Mouse (Mus musculus) midbrain, embryonic 14.5 days (tissue): ENCODE measurements at regions not wholly inside any gene's neighbourhood (a gene's known extent, or its start where the extent isn't known, plus 50 kb on each side); places are given as distances from the start of the nearest gene placed in this dataset.
"Not testable (repeated sequence)": the region's sequence is repeated elsewhere in the genome, so short reads cannot be mapped to it uniquely, and the experiment has no call there.

Experiments
- ATAC-seq: fragments of 200-750 bp; cut with Nextera tagmentation; 2 replicates; pipeline ENCODE4 v1.8.0; 2017; ENCODE audit warnings: moderate number of reproducible peaks, moderate library complexity; ENCODE audit not compliant: low FRiP score, low TSS enrichment
- DNase-seq: peaks from one replicate; pipeline ENCODE4 v3.0.0-alpha.2; 2015
- H3K27ac ChIP-seq: fragments of 300-500 bp; sonication (generic); replicated peaks from 2 replicates; pipeline ENCODE4 v1.5.1; 2014; ENCODE audit warnings: mild to moderate bottlenecking, low read depth, low read length, moderate library complexity
- H3K27me3 ChIP-seq: fragments of 300-500 bp; sonication (generic); 2 replicates; pipeline ENCODE4 v1.6.1; 2014; ENCODE audit warnings: low read length, control low read depth, mixed read lengths; ENCODE audit not compliant: control insufficient read depth, insufficient read depth
- H3K36me3 ChIP-seq: fragments of 300-500 bp; sonication (generic); 2 replicates; pipeline ENCODE4 v1.6.1; 2014; ENCODE audit warnings: low read length, control low read depth; ENCODE audit not compliant: control insufficient read depth, insufficient read depth
- H3K4me1 ChIP-seq: fragments of 300-500 bp; sonication (generic); 2 replicates; pipeline ENCODE4 v1.6.1; 2014; ENCODE audit warnings: mild to moderate bottlenecking, antibody characterized with exemption, low read length, control low read depth; ENCODE audit not compliant: control insufficient read depth, insufficient read depth
- H3K4me2 ChIP-seq: fragments of 300-500 bp; sonication (generic); 2 replicates; pipeline ENCODE4 v1.6.1; 2014; ENCODE audit warnings: mild to moderate bottlenecking, low read length, moderate library complexity
- H3K4me3 ChIP-seq: fragments of 300-500 bp; sonication (generic); replicated peaks from 2 replicates; pipeline ENCODE4 v1.5.1; 2014; ENCODE audit warnings: low read depth, low read length
- H3K9ac ChIP-seq: fragments of 300-500 bp; sonication (generic); replicated peaks from 2 replicates; pipeline ENCODE4 v1.6.1; 2014; ENCODE audit warnings: mild to moderate bottlenecking, low read length, moderate library complexity
- H3K9me3 ChIP-seq: fragments of 300-500 bp; sonication (generic); 2 replicates; pipeline ENCODE4 v1.6.1; 2016; ENCODE audit warnings: low read length, control low read depth, mixed read lengths; ENCODE audit not compliant: control insufficient read depth
- WGBS: fragments of 180-500 bp; shearing (Covaris S2); extraction: QIAGEN DNeasy Blood & Tissue Kit; methylation state at CpG from one replicate; pipeline ENCODE4 v1.1.7; 2014; 5-methylcytosine and 5-hydroxymethylcytosine counted together

DNA sequence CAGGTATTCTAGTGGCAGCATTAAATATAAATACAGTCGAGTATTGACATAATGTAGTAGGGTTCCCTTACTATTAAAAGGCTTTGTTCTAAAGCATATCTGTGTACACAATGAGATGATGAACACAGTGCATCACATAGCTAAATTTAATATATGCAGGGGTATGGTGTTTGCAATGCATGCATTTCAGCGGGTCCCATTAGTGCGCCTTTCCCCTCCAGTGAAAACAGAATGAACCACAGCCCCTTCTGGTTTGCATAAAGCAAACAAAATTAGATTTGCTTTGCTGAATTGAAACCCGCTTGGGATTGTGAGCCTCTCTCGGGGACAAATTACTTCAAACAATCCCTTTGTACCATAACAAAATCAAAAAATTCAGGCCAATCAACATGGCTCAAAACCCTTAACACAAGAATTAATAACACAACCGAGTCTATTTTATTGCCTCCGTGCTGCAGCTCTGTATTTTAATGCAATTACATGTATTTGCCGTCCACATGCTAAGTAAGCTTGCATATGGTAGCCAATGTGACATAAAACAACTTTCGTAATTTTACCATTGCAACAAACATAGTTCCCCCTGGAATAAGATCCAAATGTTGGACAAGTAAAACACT is 562.6 kb upstream of the Pou3f2 start:
- no peak overlapping the region for H3K9ac ChIP-seq
- DNase-seq (peak; percentile 72), ATAC-seq (peak; percentile 84)
- H3K4me2 ChIP-seq: peak overlapping the region; percentile 17; the same call in 1 of the 2 replicates
- H3K9me3 ChIP-seq: no peaks in the 10 kb centered on the region
- no peak overlapping the region for H3K4me3 ChIP-seq
- no peaks in the 10 kb centered on the region for H3K36me3 ChIP-seq
- H3K27ac ChIP-seq: peak overlapping the region; percentile 58
- 32% methylated on average over 9 of the region's 9 CpGs for WGBS
- H3K27me3 ChIP-seq: no peaks in the 10 kb centered on the region
- H3K4me1 ChIP-seq: 0 out of 2 replicates have a peak, but pooled peaks cover 4% of the 10 kb centered on the region

- H3K27me3 ChIP-seq: no peaks in the 10 kb centered on the region
- ATAC-seq: peak; percentile 71
- H3K9ac ChIP-seq: no peak overlapping the region
- H3K4me3 ChIP-seq: no peak overlapping the region
- DNase-seq: peak; percentile 46
- 32% methylated on average over 6 of the region's 6 CpGs for WGBS
- H3K36me3 ChIP-seq: no peaks in the 10 kb centered on the region
- H3K27ac ChIP-seq: no peak overlapping the region
- H3K9me3 ChIP-seq: no peaks in the 10 kb centered on the region
- H3K4me2 ChIP-seq: no peak overlapping the region
- H3K4me1 ChIP-seq: 0 out of 2 replicates have a peak, but pooled peaks cover 5% of the 10 kb centered on the region
Measured at GRCm38 (mm10) chr4:23037784-23038183, 549.6 kb upstream of the Pou3f2 start.

- 95% methylated on average over 2 of the region's 2 CpGs for WGBS
Measured at GRCm38 (mm10) chr4:23031271-23031670, 543.1 kb upstream of the Pou3f2 start.

GRCm38 (mm10) chr4:23022177-23022576 is 534.0 kb upstream of the Pou3f2 start:
- Histone ChIP-seq H3K4me1 (no peaks in the 10 kb centered on the region), H3K9ac (no peak overlapping the region), H3K4me2 (no peak overlapping the region), H3K4me3 (no peak overlapping the region), H3K27ac (no peak overlapping the region), H3K36me3 (no peaks in the 10 kb centered on the region), H3K27me3 (no peaks in the 10 kb centered on the region), H3K9me3 (no peaks in the 10 kb centered on the region)
- DNase-seq (peak; percentile 43), ATAC-seq (no peak)
- 62% methylated on average over 2 of the region's 2 CpGs for WGBS

More at GRCm38 (mm10) chr4:23031271-23031670, 543.1 kb upstream of the Pou3f2 start:
- DNase-seq (no peak), ATAC-seq (no peak)
- Histone ChIP-seq H3K27me3 (no peaks in the 10 kb centered on the region), H3K27ac (no peak overlapping the region), H3K36me3 (no peaks in the 10 kb centered on the region), H3K9ac (no peak overlapping the region), H3K4me1 (no peaks in the 10 kb centered on the region), H3K9me3 (0 out of 2 replicates have a peak, but pooled peaks cover 5% of the 10 kb centered on the region), H3K4me3 (no peak overlapping the region), H3K4me2 (no peak overlapping the region)

DNA sequence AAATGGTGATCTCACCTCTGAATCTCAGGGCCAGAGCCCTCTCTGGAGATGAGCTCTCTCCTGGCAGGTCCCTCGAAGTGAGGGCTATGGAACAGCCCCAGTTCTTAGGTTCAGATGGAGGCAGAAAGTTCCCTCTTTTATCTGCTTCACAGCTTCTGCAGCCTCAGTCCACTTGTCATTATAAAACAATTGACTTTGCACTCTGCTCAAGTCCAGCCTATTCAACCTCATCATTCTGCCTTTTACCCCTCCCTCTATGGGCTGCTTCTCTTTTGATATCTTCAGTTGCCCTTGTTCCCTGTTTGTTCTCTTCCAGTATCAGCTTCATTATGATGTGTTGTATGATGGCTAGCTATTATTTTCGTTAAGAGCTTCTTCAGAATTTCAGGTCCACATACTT is 522.2 kb upstream of the Pou3f2 start:
- 74% methylated on average over 2 of the region's 2 CpGs for WGBS
- Histone ChIP-seq H3K4me2 (no peak overlapping the region), H3K9ac (no peak overlapping the region), H3K4me3 (no peak overlapping the region), H3K9me3 (no peaks in the 10 kb centered on the region), H3K27me3 (no peaks in the 10 kb centered on the region), H3K4me1 (no peaks in the 10 kb centered on the region), H3K27ac (no peak overlapping the region), H3K36me3 (no peaks in the 10 kb centered on the region)
- DNase-seq (no peak), ATAC-seq (no peak)

DNA sequence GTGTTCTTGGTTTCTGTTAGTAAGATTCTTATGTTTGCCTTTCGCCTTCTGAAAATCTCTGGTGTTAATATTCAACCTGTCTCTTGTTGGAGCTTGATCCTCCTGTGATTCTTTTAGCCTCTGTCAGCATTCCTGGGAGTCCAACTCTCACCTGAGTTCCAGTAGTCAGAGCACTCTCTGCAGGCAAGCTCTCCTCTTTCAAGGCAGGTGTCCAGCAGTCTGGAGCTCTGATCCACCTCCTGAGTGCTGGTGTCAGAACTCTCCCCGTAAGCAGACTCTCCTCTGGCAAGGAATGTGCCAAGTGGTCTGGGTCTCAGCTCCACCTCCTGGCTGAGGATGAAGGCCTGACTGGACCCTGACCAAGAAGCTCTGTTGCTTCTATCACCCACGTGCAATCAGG is 521.0 kb upstream of the Pou3f2 start:
- H3K4me3 ChIP-seq, H3K4me1 ChIP-seq, H3K27ac ChIP-seq, H3K9me3 ChIP-seq, DNase-seq, ATAC-seq, H3K36me3 ChIP-seq, H3K27me3 ChIP-seq, H3K4me2 ChIP-seq, H3K9ac ChIP-seq: not testable (repeated sequence)
- WGBS: 86% methylated on average over 3 of the region's 3 CpGs

- Histone ChIP-seq H3K4me3 (no peak overlapping the region), H3K27ac (no peak overlapping the region), H3K4me1 (peaks cover 19% of the 10 kb centered on the region; the same call in 1 of the 2 replicates), H3K9ac (no peak overlapping the region), H3K27me3 (no peaks in the 10 kb centered on the region), H3K9me3 (no peaks in the 10 kb centered on the region), H3K36me3 (no peaks in the 10 kb centered on the region), H3K4me2 (no peak overlapping the region)
- DNase-seq (no peak), ATAC-seq (no peak)
- WGBS: 21% methylated on average over 4 of the region's 4 CpGs
Measured at GRCm38 (mm10) chr4:22998994-22999393, 510.8 kb upstream of the Pou3f2 start.

- ATAC-seq (no peak), DNase-seq (peak; percentile 25)
- H3K27me3 ChIP-seq: no peaks in the 10 kb centered on the region
- no peak overlapping the region for H3K4me3 ChIP-seq
- no peak overlapping the region for H3K4me2 ChIP-seq
- WGBS: 36% methylated on average over 4 of the region's 4 CpGs
- no peak overlapping the region for H3K27ac ChIP-seq
- peaks cover 19% of the 10 kb centered on the region; the same call in 1 of the 2 replicates for H3K4me1 ChIP-seq
- H3K9ac ChIP-seq: no peak overlapping the region
- H3K36me3 ChIP-seq: no peaks in the 10 kb centered on the region
- no peaks in the 10 kb centered on the region for H3K9me3 ChIP-seq
Measured at GRCm38 (mm10) chr4:22997198-22997985, 509.2 kb upstream of the Pou3f2 start.
